Mouse (Mus musculus): ENCODE results near the gene Edar. TPM values are rescaled to one million over a fixed set of nuclear protein-coding genes. Genes with fewer than 3 reads are reported as not detected.

Gene Edar
- polyA plus RNA-seq, 1 experiment: not detected

DNA sequence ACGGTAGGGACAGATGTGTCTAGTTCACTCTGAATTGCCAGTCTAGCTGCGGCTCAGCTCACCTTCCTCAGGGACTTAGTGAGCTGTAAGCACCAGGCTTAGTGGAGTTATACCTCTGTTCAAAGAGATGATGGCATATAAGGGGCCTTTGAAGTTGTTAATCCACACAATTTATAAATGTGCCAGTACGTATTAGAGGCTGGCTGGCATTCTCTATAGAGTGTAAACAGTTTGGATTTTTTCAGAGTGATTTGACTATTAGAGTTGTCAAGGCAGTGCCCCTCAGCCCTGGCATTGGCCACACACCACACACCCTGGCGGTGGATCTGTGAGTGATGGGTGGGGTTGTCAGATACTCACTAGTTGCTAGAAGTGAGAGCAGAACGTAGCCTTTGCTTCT is 58.9 kb downstream of the Edar start:
- TF ChIP-seq GATA1 (IDR thresholded peaks at IDR 0.05; ENCODE audit: low read length) (no peak), TAL1 (IDR thresholded peaks at IDR 0.05; ENCODE audit: low read length) (no peak)
- no peaks in the 10 kb centered on the region for H3K9me3 ChIP-seq (ENCODE audit: control insufficient read depth, low read length)
- H3K4me1 ChIP-seq (ENCODE audit: control insufficient read depth): no peaks in the 10 kb centered on the region
- no peaks in the 10 kb centered on the region for H3K36me3 ChIP-seq (ENCODE audit: control insufficient read depth)
- no peaks in the 10 kb centered on the region for H3K27me3 ChIP-seq (ENCODE audit: control insufficient read depth)
- H3K4me3 ChIP-seq (replicated peaks): no peak overlapping the region

DNA sequence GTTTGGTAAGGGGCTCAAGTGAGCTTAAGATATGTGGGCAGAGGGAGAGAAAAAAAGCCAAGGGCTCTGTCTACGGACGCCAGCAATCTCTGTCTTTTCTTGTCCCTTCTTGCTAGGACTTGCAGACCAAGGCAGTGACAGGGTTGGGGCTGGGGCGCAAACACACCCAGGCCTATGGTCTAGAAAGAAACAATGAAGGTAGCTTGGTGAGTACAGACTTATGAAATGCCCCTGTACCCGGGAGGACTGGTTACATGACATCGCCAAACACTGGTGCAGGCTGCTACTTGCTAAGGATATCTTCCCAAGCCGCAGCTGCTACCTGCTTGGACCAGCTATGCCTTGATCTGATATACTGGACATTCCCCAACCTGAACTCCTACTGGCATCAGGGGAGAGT is 60.9 kb downstream of the Edar start:
- Histone ChIP-seq H3K27me3 (ENCODE audit: control insufficient read depth) (no peaks in the 10 kb centered on the region), H3K36me3 (ENCODE audit: control insufficient read depth) (no peaks in the 10 kb centered on the region), H3K9me3 (ENCODE audit: control insufficient read depth, low read length) (no peaks in the 10 kb centered on the region), H3K4me3 (replicated peaks) (no peak overlapping the region), H3K4me1 (ENCODE audit: control insufficient read depth) (no peaks in the 10 kb centered on the region)
- TF ChIP-seq GATA1 (IDR thresholded peaks at IDR 0.05; ENCODE audit: low read length) (no peak), TAL1 (IDR thresholded peaks at IDR 0.05; ENCODE audit: low read length) (no peak)

DNA sequence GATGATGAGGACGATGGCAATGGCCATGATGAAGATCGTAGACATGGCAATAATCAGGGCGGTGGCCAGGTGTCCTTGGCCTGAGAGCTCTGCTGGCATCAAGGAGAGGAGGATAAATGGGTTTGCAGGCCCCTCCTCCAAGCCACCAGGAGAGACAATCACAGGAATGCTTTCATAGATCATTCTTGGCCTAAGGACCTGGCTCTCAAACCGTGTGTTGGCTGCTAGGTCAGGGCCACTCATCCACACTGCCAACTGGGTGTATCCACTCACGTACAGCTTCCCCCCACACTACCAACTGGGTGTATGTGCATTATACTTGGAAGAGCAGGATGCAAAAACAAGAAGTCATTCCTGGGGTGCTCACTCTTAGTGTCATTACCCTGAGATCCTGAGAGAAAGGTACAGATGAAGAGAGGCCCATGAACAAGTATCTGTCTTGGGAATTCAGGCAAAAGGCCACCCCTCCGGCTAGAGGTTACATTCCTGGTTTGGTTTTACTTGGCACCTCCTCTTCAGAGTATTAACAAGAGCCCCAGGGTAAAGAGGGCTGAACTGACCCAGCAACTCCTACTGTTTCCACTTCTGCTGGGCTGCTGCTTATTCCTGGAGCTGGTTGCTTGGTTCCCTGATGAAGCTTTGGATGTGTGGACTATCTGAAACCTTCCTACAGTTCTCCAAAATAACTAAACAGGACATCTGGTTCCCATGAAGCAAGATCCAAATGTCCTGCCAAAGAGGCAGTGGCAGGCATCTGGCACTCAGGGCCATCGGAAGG is 64.8 kb downstream of the Edar start:
- H3K36me3 ChIP-seq (ENCODE audit: control insufficient read depth): no peaks in the 10 kb centered on the region
- no peak overlapping the region for H3K4me3 ChIP-seq (replicated peaks)
- no peak for TF ChIP-seq GATA1 (IDR thresholded peaks at IDR 0.05; ENCODE audit: low read length)
- TF ChIP-seq TAL1 (IDR thresholded peaks at IDR 0.05; ENCODE audit: low read length): no peak
- H3K27me3 ChIP-seq (ENCODE audit: control insufficient read depth): no peaks in the 10 kb centered on the region
- H3K9me3 ChIP-seq (ENCODE audit: control insufficient read depth, low read length): no peaks in the 10 kb centered on the region
- H3K4me1 ChIP-seq (ENCODE audit: control insufficient read depth): no peaks in the 10 kb centered on the region

DNA sequence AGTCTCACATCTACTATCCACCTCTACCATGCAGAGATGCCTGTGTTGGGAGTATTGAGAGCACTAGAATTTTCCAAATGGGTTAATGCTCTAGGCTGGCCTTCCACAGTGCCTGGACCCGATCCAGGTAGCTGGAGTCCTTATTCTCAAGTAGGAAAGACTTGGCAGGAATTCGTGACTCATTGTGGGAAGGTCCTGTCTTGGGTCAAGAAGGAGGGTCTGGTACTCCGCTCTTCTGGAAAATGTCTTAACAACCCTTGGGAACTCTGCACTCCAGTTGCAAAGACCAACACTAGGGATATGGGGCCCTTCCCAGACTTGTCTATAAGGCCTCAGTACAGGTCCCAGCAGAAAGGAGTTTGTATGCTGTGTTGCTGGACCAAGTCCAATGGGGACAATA is 66.6 kb downstream of the Edar start:
- H3K27me3 ChIP-seq (ENCODE audit: control insufficient read depth): no peaks in the 10 kb centered on the region
- no peaks in the 10 kb centered on the region for H3K4me1 ChIP-seq (ENCODE audit: control insufficient read depth)
- no peak overlapping the region for H3K4me3 ChIP-seq (replicated peaks)
- no peaks in the 10 kb centered on the region for H3K9me3 ChIP-seq (ENCODE audit: control insufficient read depth, low read length)
- H3K36me3 ChIP-seq (ENCODE audit: control insufficient read depth): no peaks in the 10 kb centered on the region
- no peak for TF ChIP-seq TAL1 (IDR thresholded peaks at IDR 0.05; ENCODE audit: low read length)
- TF ChIP-seq GATA1 (IDR thresholded peaks at IDR 0.05; ENCODE audit: low read length): no peak

DNA sequence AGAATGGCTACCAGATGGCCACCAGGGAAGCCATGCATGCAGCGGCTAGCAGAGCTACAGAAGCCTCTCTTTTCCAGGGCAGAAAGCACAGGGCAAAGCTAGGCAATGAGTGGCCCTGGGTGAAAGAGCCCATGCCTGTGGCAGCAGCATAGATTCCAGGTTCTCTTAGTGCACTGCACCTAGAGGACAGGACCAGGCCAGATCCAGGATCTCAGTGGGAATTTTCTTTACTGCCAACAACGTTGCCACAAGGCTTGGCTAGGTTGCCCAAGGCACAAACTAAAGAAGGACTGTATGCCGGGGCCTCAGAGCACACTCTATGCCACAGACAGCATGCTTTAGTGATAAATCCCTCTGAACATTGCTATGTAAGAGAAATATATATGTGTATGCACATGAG is 69.1 kb downstream of the Edar start:
- H3K36me3 ChIP-seq (ENCODE audit: control insufficient read depth): no peaks in the 10 kb centered on the region
- H3K4me3 ChIP-seq (replicated peaks): no peak overlapping the region
- H3K4me1 ChIP-seq (ENCODE audit: control insufficient read depth): no peaks in the 10 kb centered on the region
- H3K9me3 ChIP-seq (ENCODE audit: control insufficient read depth, low read length): 0 out of 2 replicates have a peak, but pooled peaks cover 3% of the 10 kb centered on the region
- TF ChIP-seq TAL1 (IDR thresholded peaks at IDR 0.05; ENCODE audit: low read length) (no peak), GATA1 (IDR thresholded peaks at IDR 0.05; ENCODE audit: low read length) (no peak)
- H3K27me3 ChIP-seq (ENCODE audit: control insufficient read depth): no peaks in the 10 kb centered on the region

DNA sequence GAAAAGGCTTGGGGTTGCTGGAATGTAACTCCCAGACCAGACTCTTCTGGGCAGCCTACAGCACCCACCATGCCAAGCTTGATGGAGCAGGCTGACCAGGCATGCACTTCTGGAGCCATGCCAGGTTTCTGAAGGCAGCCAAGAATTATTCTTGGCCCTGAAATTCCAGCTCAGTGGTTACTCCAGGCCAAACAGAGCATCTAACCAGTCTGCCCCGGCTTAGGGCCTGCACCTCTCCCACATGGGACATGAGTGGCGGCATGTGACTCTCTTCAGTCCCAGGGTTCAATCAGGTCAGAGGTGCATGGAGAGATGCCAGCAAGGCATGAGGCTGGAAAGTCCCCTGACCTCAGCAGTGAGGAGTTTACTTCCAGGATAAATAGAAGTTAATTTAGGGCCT is 70.7 kb downstream of the Edar start:
- no peak for TF ChIP-seq TAL1 (IDR thresholded peaks at IDR 0.05; ENCODE audit: low read length)
- TF ChIP-seq GATA1 (IDR thresholded peaks at IDR 0.05; ENCODE audit: low read length): no peak
- H3K27me3 ChIP-seq (ENCODE audit: control insufficient read depth): no peaks in the 10 kb centered on the region
- no peaks in the 10 kb centered on the region for H3K36me3 ChIP-seq (ENCODE audit: control insufficient read depth)
- H3K4me3 ChIP-seq (replicated peaks): no peak overlapping the region
- H3K9me3 ChIP-seq (ENCODE audit: control insufficient read depth, low read length): 0 out of 2 replicates have a peak, but pooled peaks cover 3% of the 10 kb centered on the region
- no peaks in the 10 kb centered on the region for H3K4me1 ChIP-seq (ENCODE audit: control insufficient read depth)

DNA sequence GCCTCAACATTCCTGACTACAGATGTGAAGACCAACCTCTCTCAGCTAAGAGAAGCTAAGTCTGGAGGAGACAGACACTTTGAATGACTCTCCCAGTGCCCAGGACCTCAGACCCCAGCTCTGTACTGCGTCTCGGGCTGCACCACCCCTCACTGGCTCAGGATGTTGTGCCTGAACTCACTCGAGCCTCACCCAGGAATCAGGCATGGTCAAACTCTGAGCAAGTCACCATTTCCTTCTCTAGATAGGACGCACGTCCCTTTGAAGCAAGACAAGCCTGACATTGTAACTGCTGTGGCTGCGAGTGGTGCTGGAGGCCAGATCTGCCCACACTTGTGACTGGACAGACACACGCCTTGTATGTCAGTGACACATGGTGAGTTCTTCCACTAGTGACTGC is 73.5 kb downstream of the Edar start:
- Histone ChIP-seq H3K4me1 (ENCODE audit: control insufficient read depth) (no peaks in the 10 kb centered on the region), H3K36me3 (ENCODE audit: control insufficient read depth) (no peaks in the 10 kb centered on the region), H3K4me3 (replicated peaks) (no peak overlapping the region), H3K27me3 (ENCODE audit: control insufficient read depth) (no peaks in the 10 kb centered on the region), H3K9me3 (ENCODE audit: control insufficient read depth, low read length) (0 out of 2 replicates have a peak, but pooled peaks cover 3% of the 10 kb centered on the region)
- TF ChIP-seq TAL1 (IDR thresholded peaks at IDR 0.05; ENCODE audit: low read length): no peak
- no peak for TF ChIP-seq GATA1 (IDR thresholded peaks at IDR 0.05; ENCODE audit: low read length)

DNA sequence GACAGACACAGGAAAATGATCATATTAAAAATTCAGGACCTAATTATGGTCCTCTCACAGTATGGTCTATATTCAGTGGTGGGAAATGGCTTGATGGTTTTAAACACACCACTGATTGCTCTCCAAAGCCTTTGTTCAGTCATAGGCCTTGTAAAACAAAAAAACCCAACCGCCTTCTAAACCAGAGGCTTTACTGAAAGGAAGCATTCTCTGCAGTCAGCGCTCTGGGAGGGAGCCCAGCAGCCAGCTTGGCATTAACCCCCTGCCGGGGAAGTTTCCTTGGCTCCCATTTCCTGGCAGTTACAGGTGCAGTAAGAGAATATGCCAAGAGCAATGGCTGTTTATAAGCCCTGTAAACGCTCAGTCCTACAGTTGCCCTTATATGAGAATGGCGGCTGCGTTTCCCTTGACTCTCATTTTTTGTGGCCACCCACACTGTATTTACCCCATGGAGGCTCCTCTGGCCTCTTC is 74.0 kb downstream of the Edar start:
- Histone ChIP-seq H3K27me3 (ENCODE audit: control insufficient read depth) (no peaks in the 10 kb centered on the region), H3K4me3 (replicated peaks) (no peak overlapping the region), H3K4me1 (ENCODE audit: control insufficient read depth) (no peaks in the 10 kb centered on the region), H3K9me3 (ENCODE audit: control insufficient read depth, low read length) (0 out of 2 replicates have a peak, but pooled peaks cover 3% of the 10 kb centered on the region), H3K36me3 (ENCODE audit: control insufficient read depth) (no peaks in the 10 kb centered on the region)
- TF ChIP-seq TAL1 (IDR thresholded peaks at IDR 0.05; ENCODE audit: low read length): no peak
- no peak for TF ChIP-seq GATA1 (IDR thresholded peaks at IDR 0.05; ENCODE audit: low read length)

DNA sequence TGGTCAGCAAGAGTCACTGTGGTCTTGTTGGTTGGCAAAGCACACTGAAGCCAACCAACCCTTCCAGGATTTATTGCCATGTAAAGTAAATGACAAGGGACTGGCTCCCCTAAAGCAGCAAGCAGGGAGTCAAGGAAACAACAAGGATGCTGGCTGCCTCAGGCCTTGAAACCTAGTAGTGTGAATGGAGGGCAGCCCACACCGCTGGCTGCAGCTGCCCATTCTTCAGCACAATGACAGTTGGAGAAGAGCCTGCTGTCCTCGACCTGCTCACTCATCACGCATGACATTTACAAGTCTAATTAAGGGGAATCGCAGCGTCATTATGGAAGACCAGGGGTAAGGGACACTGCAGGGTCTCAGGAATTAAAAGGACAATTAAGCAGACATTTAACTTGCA is 74.5 kb downstream of the Edar start:
- Histone ChIP-seq H3K4me1 (ENCODE audit: control insufficient read depth) (no peaks in the 10 kb centered on the region), H3K9me3 (ENCODE audit: control insufficient read depth, low read length) (0 out of 2 replicates have a peak, but pooled peaks cover 3% of the 10 kb centered on the region), H3K36me3 (ENCODE audit: control insufficient read depth) (no peaks in the 10 kb centered on the region), H3K4me3 (replicated peaks) (no peak overlapping the region), H3K27me3 (ENCODE audit: control insufficient read depth) (no peaks in the 10 kb centered on the region)
- TF ChIP-seq GATA1 (IDR thresholded peaks at IDR 0.05; ENCODE audit: low read length) (no peak), TAL1 (IDR thresholded peaks at IDR 0.05; ENCODE audit: low read length) (no peak)
